8 mouse cellular contexts compared by ENCODE assay signal in genomic region chrX:103696081-103696519, GRCm38 (mm10).
DNase-seq lines count a peak whose midpoint lies in the region; ATAC-seq and TF ChIP-seq lines count a peak whose summit lies in the region.

No protein-coding gene starts in this region.

- DNase-seq in thymus, adult 2 months: no peak
- DNase-seq in thymus, adult 18-20 months: no peak
- peak; percentile 80 for DNase-seq in layer of hippocampus, adult 9-11 months
- DNase-seq in yolk sac, embryonic 10.5 days (ENCODE audit: low spot score): peak; percentile 4
- no peak for DNase-seq in spleen, postnatal 14 days (ENCODE audit: low spot score in 2 of 2)
- DNase-seq in gastrocnemius, postnatal 10 days: no peak

- TF ChIP-seq POLR2A in thymus, adult 2 months (IDR thresholded peaks at IDR 0.05; ENCODE audit: control insufficient read depth, extremely low read depth, insufficient read depth, low read length, poor library complexity): no peak

- WGBS in thymus, adult 2 months: 18% methylated on average over 9 of the region's 9 CpGs
- 6% methylated on average over 9 of the region's 9 CpGs for WGBS in midbrain, embryonic 13.5 days

- ATAC-seq in frontal cortex, adult (ENCODE audit: low TSS enrichment): peak; percentile 70
- peak; percentile 78 for ATAC-seq in midbrain, embryonic 13.5 days

- peak overlapping the region; percentile 39; the same call in 1 of the 2 replicates for H3K9ac ChIP-seq in midbrain, embryonic 13.5 days (replicated peaks)

- H3K4me3 ChIP-seq in thymus, adult 2 months (ENCODE audit: control insufficient read depth, insufficient read depth, low read length): no peak overlapping the region
- H3K4me3 ChIP-seq in midbrain, embryonic 13.5 days (replicated peaks): peak overlapping the region; percentile 21

- peak overlapping the region; percentile 52; the same call in 1 of the 2 replicates for H3K27ac ChIP-seq in thymus, adult 2 months (ENCODE audit: control insufficient read depth, insufficient read depth, low read length)
- H3K27ac ChIP-seq in midbrain, embryonic 13.5 days: peak overlapping the region; percentile 80

- no peaks in the 10 kb centered on the region for H3K27me3 ChIP-seq in thymus, adult 2 months (ENCODE audit: control insufficient read depth, insufficient read depth, low read length)
- H3K27me3 ChIP-seq in midbrain, embryonic 13.5 days: peaks cover 94% of the 10 kb centered on the region

- no peak for TF ChIP-seq CTCF in thymus, adult 2 months (IDR thresholded peaks at IDR 0.05; ENCODE audit: borderline replicate concordance, control insufficient read depth, extremely low read depth, insufficient read depth, low read length, poor library complexity)

- H3K4me1 ChIP-seq in thymus, adult 2 months (replicated peaks; ENCODE audit: control insufficient read depth, insufficient read depth, low read length): 0 out of 2 replicates have a peak, but pooled peaks cover 5% of the 10 kb centered on the region
- H3K4me1 ChIP-seq in midbrain, embryonic 13.5 days (replicated peaks): peaks cover 11% of the 10 kb centered on the region

- no peaks in the 10 kb centered on the region for H3K36me3 ChIP-seq in thymus, adult 2 months (ENCODE audit: control insufficient read depth, insufficient read depth, low read length)
- H3K36me3 ChIP-seq in midbrain, embryonic 13.5 days: no peaks in the 10 kb centered on the region

- H3K4me2 ChIP-seq in midbrain, embryonic 13.5 days (replicated peaks): peak overlapping the region; percentile 68

- no peaks in the 10 kb centered on the region for H3K9me3 ChIP-seq in midbrain, embryonic 13.5 days

Comparison
In these comparisons a context has a peak if more than half of its experiments do, and no peak if none do; other contexts are left out.
1. DNase-seq: peak in layer of hippocampus, adult 9-11 months (single experiment) and yolk sac, embryonic 10.5 days (single experiment); none in thymus, adult 2 months (single experiment), thymus, adult 18-20 months (0 of 2), spleen, postnatal 14 days (0 of 2) and gastrocnemius, postnatal 10 days (single experiment).